Mouse (Mus musculus) brain, embryonic 14.5 days (tissue): ENCODE measurements around the gene Tas1r1. TPM values are rescaled to one million over a fixed set of nuclear protein-coding genes. Genes with fewer than 3 reads are reported as not detected.

Experiments
- DNase-seq: peaks from one replicate; pipeline ENCODE4 v3.0.0-alpha.2; 2011; ENCODE audit warnings: low read depth
- CTCF ChIP-seq: fragments of 200-500 bp; IDR thresholded peaks from 2 replicates; pipeline ENCODE4 v1.5.1; 2012; ENCODE audit warnings: inconsistent platforms, mild to moderate bottlenecking, moderate library complexity, borderline replicate concordance; ENCODE audit not compliant: insufficient read depth, insufficient read length; ENCODE audit errors: extremely low read depth
- POLR2A ChIP-seq: fragments of 200-500 bp; IDR thresholded peaks from 2 replicates; pipeline ENCODE4 v1.6.1; 2012; ENCODE audit warnings: mild to moderate bottlenecking, inconsistent platforms, borderline replicate concordance; ENCODE audit not compliant: poor library complexity, insufficient read depth, insufficient read length, severe bottlenecking; ENCODE audit errors: extremely low read depth
- polyA plus RNA-seq: library from polyadenylated mRNA; depleted of rRNA; stranded (reverse); fragments of >200 nt; gene quantifications from 2 replicates; pipeline ENCODE4 v1.2.3, GENCODE M21; 2012; rRNA removed

Tas1r1 gene
- polyA plus RNA-seq, 1 experiment: 0.37 TPM

- peak; percentile 10; the same call in 1 of the 2 replicates for TF ChIP-seq CTCF
- no peak for TF ChIP-seq POLR2A
- no peak for DNase-seq
Measured at GRCm38 (mm10) chr4:151980699-151981098, 57.7 kb downstream of the Tas1r1 start.

Other genes with a start within 250 kb of the Tas1r1 start
- 64.3 and 92.9 TPM in 2 replicates for gene Camta1, start 176.7 kb downstream of the Tas1r1 start, polyA plus RNA-seq
- gene Dnajc11, start 104.9 kb downstream of the Tas1r1 start, polyA plus RNA-seq: 84.0 and 84.3 TPM in 2 replicates
- 37.9 and 43.4 TPM in 2 replicates for gene Thap3, start 49.6 kb downstream of the Tas1r1 start, polyA plus RNA-seq
- 18.4 and 19.6 TPM in 2 replicates for gene Phf13, start 42.3 kb downstream of the Tas1r1 start, polyA plus RNA-seq
- 3.7 and 5.0 TPM in 2 replicates for gene Klhl21, start 29.8 kb downstream of the Tas1r1 start, polyA plus RNA-seq
- 26.8 and 33.6 TPM in 2 replicates for gene Zbtb48, start 10.9 kb downstream of the Tas1r1 start, polyA plus RNA-seq
- gene Nol9, start 753 bp upstream of the Tas1r1 start, polyA plus RNA-seq: 23.4 and 28.8 TPM in 2 replicates
- 14.0 and 18.6 TPM in 2 replicates for gene Plekhg5, start 33.9 kb upstream of the Tas1r1 start, polyA plus RNA-seq
- 3.8 and 4.4 TPM in 2 replicates for gene Tnfrsf25, start 77.4 kb upstream of the Tas1r1 start, polyA plus RNA-seq
- 0.38 and 0.48 TPM in 2 replicates for gene Espn, start 113.8 kb upstream of the Tas1r1 start, polyA plus RNA-seq
- not detected in 2 replicates for gene Hes2, start 120.3 kb upstream of the Tas1r1 start, polyA plus RNA-seq
- 178 and 244 TPM in 2 replicates for gene Acot7, start 139.6 kb upstream of the Tas1r1 start, polyA plus RNA-seq
- 31.2 and 44.3 TPM in 2 replicates for gene Gpr153, start 235.7 kb upstream of the Tas1r1 start, polyA plus RNA-seq